Mouse (Mus musculus) spleen, adult 2 months (tissue): ENCODE data around the gene Tmem108.

Experiments used
- CTCF ChIP-seq: fragments of 200-500 bp; IDR thresholded peaks from 2 replicates; pipeline ENCODE4 v1.5.1; 2011; ENCODE audit warnings: mild to moderate bottlenecking, inconsistent platforms; ENCODE audit not compliant: insufficient read depth, insufficient read length, insufficient replicate concordance; ENCODE audit errors: extremely low read depth
- POLR2A ChIP-seq: fragments of 200-500 bp; IDR thresholded peaks from 2 replicates; pipeline ENCODE4 v1.6.1; 2011; ENCODE audit warnings: low read depth, low read length, inconsistent platforms

DNA sequence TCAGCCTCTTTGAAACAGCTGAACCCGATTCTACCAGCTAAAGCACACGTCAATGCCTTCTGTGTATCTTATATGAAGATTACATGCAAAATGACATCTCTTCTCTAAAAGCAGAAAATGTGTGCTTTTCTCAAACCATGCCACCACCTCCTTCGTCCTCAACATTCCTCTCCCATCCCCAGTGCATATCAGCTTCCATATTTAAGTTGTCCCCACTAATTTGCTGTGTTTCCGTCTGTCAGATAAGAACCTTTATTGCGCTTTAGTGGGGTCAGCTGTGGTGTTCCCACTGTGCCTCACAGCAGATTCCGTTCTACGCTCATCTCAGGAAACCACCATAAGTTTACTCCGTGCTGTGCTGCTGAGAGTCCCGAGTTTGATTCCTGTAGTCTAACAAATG lies 1.8 kb downstream of the Tmem108 start:
- TF ChIP-seq POLR2A (no peak), CTCF (no peak)
